Mouse (Mus musculus) lung, postnatal 36 days (tissue): ENCODE measurements around the gene Aatk.

Experiments
- DNase-seq: peaks from one replicate; pipeline ENCODE4 v3.0.0; 2022; ENCODE audit warnings: mixed read lengths

Gene Aatk

DNA sequence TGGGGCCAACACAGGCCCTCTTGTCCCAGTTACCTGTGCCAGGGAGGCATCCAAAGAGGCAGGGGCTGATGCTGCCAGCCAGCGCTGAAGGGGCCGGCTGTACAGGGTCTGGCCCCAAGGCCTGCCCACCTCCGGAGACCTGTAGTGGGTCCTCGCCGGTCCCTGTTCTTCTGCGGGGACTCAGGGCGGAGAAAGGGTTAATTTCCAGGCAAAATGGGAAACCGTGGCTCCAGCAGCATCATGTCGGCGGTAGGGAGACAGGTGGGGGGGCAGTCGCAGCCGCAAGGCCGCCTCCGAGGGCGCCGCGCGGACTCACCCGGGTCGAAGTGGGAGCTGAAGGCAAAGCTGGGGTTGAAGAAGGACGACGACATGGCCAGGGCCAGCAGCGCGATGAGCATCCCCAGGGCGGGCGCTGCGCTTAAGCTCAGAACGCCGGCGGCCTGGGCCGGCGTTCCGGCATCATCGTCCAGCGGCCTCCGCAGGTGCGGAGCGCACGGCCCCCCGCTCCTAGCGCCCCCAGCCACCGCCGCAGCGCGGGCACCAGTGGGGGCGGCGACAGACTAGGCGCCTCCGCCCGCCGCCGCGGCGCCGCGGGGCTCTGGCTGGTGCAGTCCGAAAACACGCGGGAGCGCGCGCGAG, at the start of gene Aatk:
Gene Aatk, minus strand, starts transcription at position 615 of the 639 bp plus-strand sequence.
- no peak for DNase-seq

DNA sequence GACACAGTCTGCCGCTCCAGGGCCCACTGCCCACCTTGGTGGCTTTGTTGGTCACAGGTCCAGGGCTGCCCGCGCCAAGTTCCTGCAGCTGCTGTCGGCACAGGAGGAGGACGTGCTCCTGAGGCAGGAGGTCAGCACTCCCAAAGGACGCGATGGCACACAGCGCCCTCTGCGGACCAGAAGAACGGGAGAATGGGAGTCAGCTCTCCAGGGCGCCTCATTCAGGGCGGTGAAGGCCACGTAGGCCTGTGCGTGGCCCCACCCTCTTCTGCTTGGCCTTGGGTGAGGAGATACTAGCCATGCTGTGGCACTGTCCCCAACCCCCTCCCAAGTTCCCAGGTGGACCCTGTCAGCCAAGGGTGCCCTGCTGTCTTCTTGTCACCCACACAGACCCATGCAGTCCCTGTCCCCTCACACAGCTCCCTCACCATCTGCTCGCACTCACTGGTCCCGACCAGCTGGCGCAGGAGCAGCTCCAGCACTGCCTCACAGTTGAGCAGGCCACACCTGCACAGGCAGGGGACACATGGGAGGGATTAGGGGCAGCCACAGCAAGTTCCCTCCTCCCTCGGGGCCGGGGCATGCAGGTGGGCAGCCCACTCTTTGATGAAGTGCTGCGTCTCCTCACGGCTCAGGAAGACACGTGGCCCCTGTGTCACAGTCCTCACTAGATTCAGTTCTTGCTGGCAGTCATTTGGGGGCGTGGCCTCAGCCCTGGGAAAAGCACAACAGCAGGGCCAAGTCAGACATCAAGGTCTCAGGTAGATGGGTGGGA, 46.0 kb upstream of the Aatk start:
- no peak for DNase-seq

DNA sequence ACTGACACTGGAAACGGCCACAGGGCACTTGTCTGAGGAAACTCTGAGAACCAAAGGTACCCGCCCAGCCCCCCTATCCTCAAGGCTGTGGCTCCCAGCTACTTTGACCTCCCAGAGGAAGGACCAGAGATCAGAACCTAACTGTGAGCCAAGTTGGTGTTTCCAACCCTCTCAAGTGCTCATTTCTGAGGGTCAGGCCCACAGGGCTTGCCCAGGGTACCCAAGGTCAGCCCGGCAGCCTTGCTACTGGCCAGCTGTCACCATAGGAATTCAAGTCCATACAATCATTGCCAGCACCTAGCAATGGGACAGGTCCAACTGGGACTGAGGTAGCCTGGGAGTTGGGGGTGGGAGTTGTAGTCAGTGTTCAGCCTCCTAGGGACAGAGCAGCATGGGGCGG, 43.7 kb upstream of the Aatk start:
- DNase-seq: no peak

DNA sequence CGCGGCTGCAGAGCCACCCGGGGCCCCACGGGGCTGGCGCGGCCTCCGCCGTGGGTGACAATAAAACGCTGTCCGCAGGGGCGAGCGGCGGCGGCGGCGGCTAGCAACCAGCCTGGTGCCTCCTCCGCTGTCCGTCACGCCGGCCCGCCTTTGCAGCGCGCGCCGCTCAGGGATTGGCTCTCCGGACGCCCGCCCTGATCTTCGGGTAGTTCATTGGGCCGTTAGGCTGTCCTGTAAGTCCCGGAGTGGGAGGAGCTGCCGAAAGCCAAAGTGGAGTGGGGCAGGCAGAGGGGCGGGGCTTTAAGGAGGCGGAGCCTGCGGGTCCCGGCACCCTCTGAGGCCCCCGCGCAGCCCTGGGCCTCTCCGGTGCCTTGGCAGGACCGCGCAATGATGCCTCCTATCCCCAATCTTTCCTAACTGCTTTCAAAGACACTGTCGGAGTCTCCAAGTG, 39.8 kb upstream of the Aatk start, which contains the start of gene Cep131:
Gene Cep131, minus strand, starts transcription at position 126 of the 451 bp plus-strand sequence.
- DNase-seq: peak; percentile 99

DNA sequence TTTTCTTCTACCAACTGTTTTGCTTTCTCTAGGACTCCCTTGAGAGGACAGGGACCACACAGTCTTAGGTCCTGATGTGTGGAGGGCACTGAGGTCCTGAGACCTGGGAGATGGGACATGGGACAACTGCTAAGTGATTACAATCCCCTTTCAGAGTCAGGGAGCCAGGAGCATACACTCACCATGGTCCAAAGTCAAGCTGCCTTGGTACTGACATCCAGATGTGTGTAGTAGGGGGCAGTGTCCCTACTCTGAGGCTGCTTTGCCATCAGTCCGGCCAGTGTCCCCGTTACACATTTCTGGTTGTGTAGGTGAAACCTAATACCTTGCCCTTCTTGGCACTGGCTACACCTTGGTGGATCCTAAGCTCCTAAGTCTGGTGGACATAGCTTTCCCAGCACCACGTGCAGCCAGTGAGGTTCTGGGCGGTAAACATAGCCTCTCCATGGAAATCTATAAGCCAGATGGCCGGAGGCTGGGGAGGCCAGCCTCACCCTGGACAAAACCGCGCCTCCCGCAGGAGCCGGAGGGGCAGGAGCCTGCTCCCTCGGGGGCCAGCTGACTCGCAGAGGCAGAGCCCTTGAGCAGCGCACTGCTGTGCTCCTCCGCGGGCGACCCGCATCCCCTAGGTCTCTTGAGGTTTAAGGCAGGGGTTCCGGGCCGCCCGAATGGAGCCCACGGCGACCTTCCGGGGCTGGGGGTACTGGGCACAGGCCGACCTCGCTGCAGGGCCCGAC, 39.1 kb upstream of the Aatk start:
- DNase-seq: no peak

DNA sequence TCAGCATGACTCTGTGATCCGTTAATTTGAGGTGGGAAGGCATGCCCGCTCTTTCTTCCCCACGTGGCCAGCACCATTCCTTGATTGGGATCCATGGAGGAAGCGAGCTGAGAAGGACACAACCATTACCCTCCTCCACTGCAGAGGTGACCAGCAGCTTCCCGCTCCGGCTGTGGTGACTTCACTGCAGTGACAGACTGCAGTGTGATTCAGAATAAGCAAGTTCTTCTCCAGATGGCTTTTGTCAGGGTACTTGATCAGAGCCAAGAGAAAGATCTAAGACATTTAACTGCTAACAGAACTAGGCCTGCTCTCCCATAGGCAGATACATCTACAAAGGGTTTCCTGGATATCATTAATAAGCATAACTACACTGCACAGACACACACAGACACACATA, 33.3 kb upstream of the Aatk start:
- DNase-seq: no peak

DNA sequence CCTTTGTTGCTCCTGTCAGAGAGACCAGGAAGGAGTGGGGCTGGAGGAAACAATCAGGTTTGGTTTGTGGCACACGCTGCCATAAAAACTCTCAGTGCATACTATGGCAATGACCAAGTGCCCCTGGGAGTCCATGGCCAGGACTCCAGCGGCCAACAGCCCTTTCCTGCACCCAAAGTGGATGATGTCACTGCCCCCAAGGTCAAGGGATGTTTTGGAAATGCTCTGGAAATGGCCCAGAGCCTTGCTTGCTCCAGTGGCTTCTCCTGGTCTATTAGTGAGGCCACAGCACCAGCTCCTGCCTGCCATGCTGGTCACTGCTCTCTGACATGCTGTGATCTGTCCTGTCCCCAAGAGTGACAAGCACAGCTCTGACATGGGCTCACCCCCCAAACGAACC, 29.2 kb upstream of the Aatk start:
- DNase-seq: no peak

DNA sequence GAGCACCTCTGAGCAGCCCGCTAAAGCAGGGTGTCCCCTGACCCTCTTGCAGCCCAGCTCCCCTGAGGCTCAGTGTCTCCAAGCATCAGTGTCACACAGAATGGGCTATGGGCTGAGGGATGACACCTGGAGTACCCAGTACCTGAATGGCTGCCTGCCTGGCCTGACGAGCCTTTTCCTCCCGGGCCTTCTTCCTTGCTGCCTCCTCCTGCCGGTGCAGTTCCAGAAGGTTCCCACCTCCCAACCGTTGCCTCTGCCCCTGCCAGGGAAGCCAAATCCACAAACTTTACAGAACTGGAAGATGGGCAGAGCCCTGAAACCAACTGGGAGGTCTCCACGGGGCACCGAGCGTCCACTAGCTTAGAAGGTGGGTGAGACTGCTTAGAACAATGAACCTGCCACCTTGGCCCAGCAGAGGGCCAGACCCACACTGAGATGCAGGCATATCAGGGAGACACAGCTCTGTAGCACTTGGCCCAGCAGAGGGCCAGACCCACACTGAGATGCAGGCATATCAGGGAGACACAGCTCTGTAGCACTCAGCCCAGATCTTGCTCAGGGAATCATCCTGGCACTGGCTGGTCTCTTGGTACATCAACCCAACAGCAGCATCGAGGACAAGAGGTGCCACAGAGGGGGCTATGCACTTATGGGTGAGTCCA, 26.1 kb upstream of the Aatk start:
- no peak for DNase-seq

DNA sequence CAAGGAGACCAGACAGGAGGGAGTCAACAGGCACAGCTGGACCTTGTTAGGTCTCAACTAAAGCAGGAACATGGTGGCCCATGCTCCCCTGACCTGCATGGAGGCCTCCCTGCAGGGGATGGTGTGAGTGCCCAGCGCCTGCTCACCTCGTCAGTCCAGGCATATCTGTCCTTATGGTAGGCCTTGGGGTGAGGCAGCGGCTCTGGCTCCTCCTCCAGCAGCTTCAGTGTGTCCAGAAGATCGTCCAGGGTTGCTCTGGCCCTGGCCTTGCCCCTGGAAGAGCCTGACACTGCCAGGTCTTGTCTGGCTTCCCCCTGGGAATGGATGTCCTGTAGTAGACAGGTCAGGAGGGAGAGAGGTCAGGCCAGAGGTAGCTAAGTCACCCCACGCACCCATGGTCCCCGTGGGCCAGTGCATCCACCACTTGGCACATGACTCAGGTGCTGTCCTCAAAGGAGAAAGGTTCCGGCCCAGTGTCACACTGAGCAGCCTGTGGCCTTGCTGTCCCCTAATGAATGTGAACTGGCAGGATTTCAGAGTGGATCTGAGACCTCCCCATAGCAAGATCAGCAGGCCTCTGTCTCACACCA, 24.9 kb upstream of the Aatk start:
- DNase-seq: no peak

DNA sequence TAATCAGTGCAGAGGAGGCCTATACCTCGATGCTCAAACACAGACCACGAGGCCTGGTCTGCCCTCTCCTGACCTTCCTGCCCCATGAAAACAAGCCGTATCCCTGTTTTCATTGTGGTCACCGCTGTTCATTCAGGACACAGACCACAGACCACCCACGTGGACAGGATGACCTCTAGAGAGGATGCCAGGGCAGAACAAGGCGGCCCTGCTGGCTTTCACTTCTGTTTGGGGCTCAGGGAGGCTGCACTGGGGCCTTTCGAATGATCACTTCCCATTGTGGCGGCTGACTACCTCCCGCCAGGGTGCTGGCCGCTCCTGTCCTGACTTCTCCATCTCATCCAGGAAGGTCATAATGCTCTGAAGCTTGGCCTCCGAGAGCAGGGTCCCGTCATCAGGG, 24.1 kb upstream of the Aatk start:
- DNase-seq: no peak

DNA sequence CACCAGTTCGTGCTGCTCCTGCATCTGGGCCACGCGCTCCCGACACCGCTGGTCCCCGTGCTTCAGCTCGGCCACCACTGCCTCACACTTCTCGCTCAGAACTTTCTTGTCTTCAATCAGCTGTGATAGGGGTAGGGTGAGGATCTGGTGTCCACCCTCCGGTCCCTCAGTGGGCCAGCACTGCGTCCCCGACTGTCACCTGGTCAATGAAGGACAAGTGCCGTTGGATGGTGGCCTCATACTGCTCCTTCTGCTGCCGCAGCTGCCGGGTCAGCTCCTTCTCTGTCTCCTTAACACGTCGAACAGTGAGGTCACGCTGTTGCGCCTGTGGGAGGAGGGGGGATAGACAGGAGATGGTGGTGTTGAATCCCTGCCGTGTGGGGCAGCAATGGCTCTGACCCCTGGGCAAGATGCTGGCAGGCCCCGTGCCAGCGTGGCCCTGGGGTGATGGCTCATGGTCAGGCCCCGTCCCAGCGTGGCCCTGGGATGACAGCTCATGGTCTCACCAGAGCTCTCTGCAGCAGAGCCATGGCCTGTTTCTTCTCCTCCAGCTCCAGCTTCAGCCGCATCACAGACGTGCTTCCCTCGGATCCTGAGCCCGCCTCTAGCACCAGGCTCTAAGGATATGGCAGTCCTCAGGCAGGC, 23.4 kb upstream of the Aatk start:
- no peak for DNase-seq

DNA sequence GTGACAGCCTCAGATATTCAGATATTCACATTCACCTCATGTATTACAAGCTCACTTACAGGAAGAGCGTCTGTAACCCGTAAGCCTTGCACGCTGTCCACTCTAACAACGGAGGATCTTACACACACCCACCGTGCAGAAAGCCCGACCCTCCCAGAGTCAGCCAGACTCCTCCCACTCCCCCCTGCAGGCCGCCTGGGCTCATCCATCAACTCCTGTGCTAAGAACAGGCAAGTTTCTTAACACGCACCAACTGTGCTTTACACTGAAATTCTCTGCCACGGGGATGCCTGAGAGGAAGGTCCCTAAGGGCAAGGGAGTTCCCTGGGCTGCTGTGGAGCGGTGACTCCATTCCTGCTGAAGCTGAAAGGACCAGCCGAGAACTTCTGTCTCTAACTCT, 22.3 kb upstream of the Aatk start:
- DNase-seq: no peak

DNA sequence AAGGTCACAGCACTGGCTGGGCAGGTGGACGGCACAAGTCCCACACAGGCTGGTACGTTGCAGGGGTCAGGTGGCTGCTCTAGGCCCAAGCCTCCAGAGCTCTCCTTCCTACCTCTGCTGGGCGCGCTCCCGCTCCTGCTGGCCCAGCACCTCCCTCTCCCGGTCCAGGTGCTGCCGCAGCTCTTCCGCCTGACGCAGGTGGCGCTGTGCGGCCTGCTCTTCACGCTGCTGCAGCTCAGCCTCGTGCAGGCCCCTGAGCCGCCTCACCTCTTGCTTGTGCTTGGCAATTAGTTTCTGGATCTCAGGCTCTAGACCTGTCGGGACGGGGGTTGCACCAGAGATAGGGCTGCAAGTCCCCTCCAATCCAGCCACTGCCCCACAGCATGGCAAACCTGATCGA, 20.9 kb upstream of the Aatk start:
- no peak for DNase-seq

DNA sequence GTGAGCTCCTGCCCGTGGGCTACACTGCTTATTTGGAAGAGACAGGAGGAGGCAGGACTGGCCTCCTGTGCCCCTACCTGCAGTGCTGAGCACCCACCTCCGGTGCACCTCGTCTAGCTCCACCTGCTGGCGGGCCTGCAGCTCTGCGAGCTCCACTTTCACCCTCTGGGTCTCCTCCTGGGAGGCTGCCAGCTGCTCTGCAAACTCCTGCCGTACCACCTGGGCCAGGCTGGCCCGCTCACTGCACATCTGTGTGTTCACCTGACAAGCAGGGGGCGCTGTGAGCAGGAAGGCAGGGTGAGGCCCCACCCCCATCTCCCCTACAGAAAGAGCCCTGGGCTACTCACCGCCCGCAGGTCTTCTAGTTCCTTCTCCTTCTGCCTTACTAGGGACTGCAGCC, 18.3 kb upstream of the Aatk start:
- DNase-seq: peak; percentile 67

DNA sequence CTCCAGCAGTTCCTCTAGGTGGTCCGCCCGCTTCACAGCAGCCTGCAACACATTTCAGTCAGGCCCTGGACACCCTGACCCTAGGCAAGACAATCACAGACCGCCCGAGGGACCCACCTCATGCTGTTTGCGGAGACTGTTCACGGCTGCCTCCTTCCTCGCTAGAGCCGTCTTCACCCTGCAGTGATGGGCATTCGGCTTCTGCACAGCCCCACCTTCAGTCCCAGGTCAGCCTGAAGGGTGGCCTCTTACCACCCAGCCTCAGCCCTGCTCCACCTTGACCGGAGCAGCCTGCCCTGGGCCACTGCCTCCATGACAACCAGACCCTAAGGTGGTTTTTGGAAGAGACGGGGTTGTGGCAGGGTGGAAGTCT, 17.7 kb upstream of the Aatk start:
- no peak for DNase-seq

DNA sequence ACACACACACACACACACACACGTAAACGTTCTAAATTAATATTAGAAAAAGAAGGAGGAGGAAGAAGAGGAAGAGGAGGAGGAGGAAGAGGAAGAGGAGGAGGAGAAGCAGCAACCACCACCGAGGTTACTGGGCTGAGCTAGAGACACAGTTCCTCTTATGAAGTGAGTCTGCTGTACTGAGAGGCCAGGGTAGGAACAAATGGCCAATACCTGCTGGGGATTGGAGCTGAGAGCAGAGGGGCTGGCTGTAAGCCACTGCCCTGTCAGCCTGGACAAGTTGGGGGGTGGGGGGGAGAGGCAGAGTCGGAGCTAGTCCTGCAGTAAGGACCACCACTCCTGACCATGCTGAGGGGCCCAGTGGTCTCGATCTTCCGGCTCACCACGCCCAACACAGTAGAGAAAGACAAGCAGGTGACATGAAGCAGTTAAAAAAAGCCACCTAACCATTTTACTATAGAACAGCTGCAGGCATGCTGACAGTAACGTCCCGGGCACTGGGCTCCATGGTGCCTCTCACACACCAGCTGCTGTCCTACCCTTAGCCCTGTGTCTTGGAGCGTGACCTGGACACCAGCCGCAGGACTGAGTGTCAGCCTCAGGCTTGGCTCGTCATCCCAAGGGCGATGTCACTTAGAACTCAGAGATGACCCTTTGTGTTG, 17.2 kb upstream of the Aatk start:
- no peak for DNase-seq

DNA sequence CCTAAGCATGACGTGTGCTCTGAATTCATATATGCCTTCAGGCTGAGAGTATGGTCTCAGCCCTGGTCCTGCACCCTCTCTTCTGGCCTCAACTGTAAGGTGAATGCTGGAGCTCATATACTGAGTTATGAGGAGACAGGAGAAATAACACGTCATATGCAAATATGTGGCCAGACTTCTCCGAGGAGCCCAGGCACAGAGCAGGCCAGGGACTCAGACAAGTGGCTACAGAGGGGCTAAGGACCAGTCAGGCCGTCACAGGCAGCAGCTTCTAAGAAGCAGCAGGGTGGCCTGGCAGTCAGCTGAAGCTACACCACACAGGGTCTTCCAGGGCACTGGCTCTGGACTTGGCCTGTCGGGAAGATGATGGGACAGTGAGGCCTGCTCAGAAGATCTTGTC, 16.4 kb upstream of the Aatk start:
- no peak for DNase-seq

DNA sequence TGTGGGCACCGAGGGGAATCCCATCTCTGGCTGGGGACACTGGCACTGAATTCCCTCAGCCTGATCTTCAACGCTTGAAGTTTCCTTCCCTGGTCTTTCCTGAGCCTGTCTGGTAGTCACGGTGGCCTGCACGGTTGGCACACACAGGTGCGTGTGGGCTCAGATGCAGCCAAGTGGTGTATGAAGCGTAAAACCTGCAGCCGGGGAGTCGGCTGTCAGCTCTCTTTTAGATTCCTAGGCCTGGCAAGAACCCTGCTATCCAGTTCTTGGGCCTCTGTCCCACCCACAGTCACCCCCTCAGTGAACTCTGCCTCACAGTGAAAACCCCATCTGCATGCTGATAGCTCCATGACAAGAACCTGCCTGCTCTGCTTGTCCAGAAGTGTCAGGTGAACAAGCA, 13.7 kb upstream of the Aatk start:
- DNase-seq: no peak

DNA sequence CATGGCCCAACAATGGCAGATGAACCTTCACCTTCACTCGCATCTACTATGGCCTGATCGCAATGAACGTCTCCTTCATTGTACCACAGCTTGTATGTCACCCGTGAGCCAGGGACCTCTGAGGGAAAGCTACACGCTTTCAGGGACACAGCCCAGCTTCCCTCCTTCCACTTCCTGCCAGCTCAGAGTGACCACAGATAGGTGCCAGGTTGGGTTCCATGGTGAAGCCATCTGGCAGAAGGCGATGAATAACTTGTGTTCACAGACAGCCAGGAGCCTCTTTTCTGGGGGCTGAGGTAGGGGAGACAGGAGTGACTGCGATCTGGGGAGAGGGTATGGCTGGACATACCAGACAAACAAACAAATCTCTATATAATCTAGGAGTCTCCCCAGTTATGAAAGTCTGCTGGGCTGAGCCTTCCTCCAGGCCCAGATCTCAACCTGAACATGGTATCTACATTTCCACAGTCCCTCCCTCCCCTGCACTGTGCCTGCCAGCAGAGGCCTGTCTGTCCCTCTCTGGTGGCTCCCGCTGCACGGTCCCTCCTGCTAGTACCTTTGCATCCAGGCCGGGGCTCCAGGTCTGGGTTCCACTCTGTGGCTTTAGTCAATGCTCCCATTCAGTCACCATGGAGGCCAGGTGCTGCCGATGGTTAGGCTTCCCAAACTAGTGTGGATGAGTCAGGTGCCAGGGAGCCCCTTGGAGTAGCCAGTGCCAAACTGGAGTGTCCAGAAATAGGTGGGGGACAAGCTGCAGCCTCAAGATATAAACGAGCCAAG, 9.2 kb upstream of the Aatk start:
- DNase-seq: no peak

DNA sequence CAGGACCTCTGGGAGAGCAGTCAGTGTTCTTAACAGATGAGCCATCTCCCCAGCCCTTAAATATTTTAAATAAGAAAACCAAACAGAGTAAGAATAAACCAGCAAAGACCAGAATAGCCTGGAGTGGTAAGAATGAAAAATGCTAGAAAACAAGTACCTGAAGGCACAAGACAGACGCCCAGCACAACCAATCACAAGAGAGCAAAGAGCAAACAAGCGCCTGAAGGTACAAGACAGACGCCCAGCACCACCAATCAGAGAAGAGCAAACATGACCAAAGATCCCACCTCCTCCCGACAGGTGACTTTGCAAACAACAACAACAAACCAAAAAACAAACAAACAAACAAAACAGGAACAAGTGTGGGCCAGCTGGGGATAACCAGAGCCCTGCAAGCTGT, 6.9 kb upstream of the Aatk start:
- DNase-seq: no peak

DNA sequence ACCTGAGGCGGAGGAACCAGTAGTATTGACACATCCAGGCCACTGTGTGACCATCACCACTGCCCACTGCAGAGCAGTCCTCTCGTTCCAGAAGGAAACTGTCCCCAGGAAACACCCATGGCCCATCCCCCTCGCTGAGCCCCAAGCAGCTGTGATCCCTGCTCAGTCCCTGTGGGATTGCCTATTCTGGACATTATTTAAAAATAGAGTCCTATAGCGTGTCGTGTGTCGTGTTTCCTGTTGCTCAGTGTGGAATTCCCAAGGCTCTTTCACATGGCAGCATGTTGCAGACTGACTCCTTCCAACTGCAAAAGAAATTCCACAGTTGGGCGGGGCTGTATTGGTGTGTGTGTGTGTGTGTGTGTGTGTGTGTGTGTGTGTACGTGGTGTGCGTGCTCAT, 5.3 kb upstream of the Aatk start:
- peak; percentile 48 for DNase-seq
